Mouse (Mus musculus): ENCODE results near the gene Sdr39u1. TPM values are rescaled to one million over a fixed set of nuclear protein-coding genes. Genes with fewer than 3 reads are reported as not detected.

Sdr39u1 gene
- polyA plus RNA-seq, 2 experiments, result 80.2 to 81.0 TPM

DNA sequence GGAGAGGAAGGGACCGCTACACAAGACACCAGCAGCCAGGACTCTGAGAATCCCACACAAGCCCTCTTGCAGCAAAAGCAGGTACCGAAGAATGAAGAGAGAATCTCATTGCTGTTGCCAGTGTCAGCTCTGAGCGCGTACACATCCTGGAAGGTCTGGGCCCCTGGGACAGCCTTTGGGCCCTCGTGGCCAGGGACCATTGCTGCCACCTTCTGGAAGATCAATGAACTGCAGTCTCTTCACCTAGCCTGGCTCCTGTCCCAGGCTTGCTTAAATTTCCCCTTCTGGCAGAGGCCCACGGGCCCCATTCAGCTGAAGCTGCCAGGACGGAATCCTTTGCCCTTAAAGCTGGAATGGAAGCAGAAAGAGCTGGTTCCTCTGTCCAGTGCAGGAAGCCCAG lies 36.3 kb downstream of the Sdr39u1 start:
- no peak overlapping the region for H3K9ac ChIP-seq (ENCODE audit: low read depth, low read length, severe bottlenecking)
- H3K27ac ChIP-seq (replicated peaks; ENCODE audit: low read depth, low read length), result no peak overlapping the region
- H3K4me3 ChIP-seq (replicated peaks; ENCODE audit: low read length), result no peak overlapping the region
- peaks cover 64% of the 10 kb centered on the region for H3K36me3 ChIP-seq (ENCODE audit: control insufficient read depth, insufficient read depth, low read length)
- no peak for TF ChIP-seq POLR2A (IDR thresholded peaks at IDR 0.05; ENCODE audit: borderline replicate concordance, extremely low read depth, insufficient read depth, insufficient read length)
- no peak overlapping the region for H3K4me2 ChIP-seq (replicated peaks; ENCODE audit: low read depth, low read length, severe bottlenecking)
- peak; percentile 76 for ATAC-seq (ENCODE audit: low FRiP score, low read depth)
- no peaks in the 10 kb centered on the region for H3K9me3 ChIP-seq (ENCODE audit: control insufficient read depth, low read length)
- no peaks in the 10 kb centered on the region for H3K27me3 ChIP-seq (ENCODE audit: control insufficient read depth, insufficient read depth, low read length)
- DNase-seq (ENCODE audit: low spot score), result peak; percentile 84
- H3K4me1 ChIP-seq (ENCODE audit: control insufficient read depth, insufficient read depth, low read length), result peaks cover 17% of the 10 kb centered on the region
- WGBS, result 21% methylated on average over 7 of the region's 7 CpGs

GRCm38 (mm10) chr14:55862970-55863369 lies 37.1 kb downstream of the Sdr39u1 start:
- 96% methylated on average over 10 of the region's 10 CpGs for WGBS
- Histone ChIP-seq H3K36me3 (ENCODE audit: control insufficient read depth, insufficient read depth, low read length) (peaks cover 61% of the 10 kb centered on the region), H3K27me3 (ENCODE audit: control insufficient read depth, insufficient read depth, low read length) (no peaks in the 10 kb centered on the region), H3K9me3 (ENCODE audit: control insufficient read depth, low read length) (no peaks in the 10 kb centered on the region), H3K4me1 (ENCODE audit: control insufficient read depth, insufficient read depth, low read length) (peaks cover 19% of the 10 kb centered on the region), H3K27ac (replicated peaks; ENCODE audit: low read depth, low read length) (no peak overlapping the region), H3K4me2 (replicated peaks; ENCODE audit: low read depth, low read length, severe bottlenecking) (no peak overlapping the region), H3K9ac (ENCODE audit: low read depth, low read length, severe bottlenecking) (no peak overlapping the region), H3K4me3 (replicated peaks; ENCODE audit: low read length) (no peak overlapping the region)
- ATAC-seq (ENCODE audit: low FRiP score, low read depth) (no peak), DNase-seq (ENCODE audit: low spot score) (no peak)
- no peak for TF ChIP-seq POLR2A (IDR thresholded peaks at IDR 0.05; ENCODE audit: borderline replicate concordance, extremely low read depth, insufficient read depth, insufficient read length)

DNA sequence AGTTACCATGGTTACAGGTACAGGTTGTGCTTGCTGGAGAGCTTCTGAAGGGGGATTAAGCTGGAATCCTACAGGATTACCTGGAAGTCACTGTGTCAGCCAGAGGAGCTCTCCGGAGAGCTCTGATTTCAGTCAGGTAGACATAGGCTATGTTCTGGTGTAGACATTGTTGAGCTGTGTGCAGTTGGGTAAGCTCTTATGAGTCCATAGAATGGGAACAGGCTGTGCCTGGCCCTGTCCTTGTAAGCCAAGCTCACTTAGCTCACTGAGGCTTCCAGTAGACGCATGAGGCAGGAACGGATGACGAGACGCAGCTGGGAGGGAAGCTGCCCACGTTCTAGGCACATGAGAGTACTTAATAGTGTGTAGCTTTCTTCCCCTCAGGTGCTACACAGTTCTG lies 37.9 kb downstream of the Sdr39u1 start:
- Histone ChIP-seq H3K27ac (replicated peaks; ENCODE audit: low read depth, low read length) (0 out of 2 replicates have a peak overlapping the region, but pooled peaks have one; percentile 26), H3K4me3 (replicated peaks; ENCODE audit: low read length) (no peak overlapping the region), H3K27me3 (ENCODE audit: control insufficient read depth, insufficient read depth, low read length) (no peaks in the 10 kb centered on the region), H3K36me3 (ENCODE audit: control insufficient read depth, insufficient read depth, low read length) (peaks cover 60% of the 10 kb centered on the region), H3K4me1 (ENCODE audit: control insufficient read depth, insufficient read depth, low read length) (peaks cover 27% of the 10 kb centered on the region), H3K9me3 (ENCODE audit: control insufficient read depth, low read length) (no peaks in the 10 kb centered on the region), H3K9ac (ENCODE audit: low read depth, low read length, severe bottlenecking) (no peak overlapping the region), H3K4me2 (replicated peaks; ENCODE audit: low read depth, low read length, severe bottlenecking) (no peak overlapping the region)
- ATAC-seq (ENCODE audit: low FRiP score, low read depth) (no peak), DNase-seq (ENCODE audit: low spot score) (no peak)
- TF ChIP-seq POLR2A (IDR thresholded peaks at IDR 0.05; ENCODE audit: borderline replicate concordance, extremely low read depth, insufficient read depth, insufficient read length), result no peak
- 47% methylated on average over 6 of the region's 6 CpGs for WGBS

DNA sequence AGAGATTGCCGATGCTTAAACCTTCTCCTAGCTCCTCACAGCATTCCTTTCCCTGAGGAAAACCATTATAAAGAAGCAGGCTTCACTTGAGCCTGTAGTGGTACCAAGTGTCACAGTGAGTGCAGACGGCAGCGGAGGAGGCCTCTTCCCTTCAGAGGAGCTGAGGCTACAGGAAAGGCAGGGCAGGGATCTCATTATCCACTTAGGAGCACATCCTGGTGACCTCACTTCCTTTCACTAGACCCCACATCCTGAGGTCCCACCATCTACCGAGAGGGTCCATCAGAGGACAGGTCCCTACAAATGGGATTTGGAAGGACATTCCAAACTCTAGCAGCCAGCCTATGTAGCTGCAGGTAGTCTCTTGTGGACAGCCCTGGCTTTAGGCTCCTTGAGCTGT lies 42.5 kb downstream of the Sdr39u1 start:
- Histone ChIP-seq H3K4me2 (replicated peaks; ENCODE audit: low read depth, low read length, severe bottlenecking) (peak overlapping the region; percentile 95), H3K4me3 (replicated peaks; ENCODE audit: low read length) (peak overlapping the region; percentile 11), H3K27me3 (ENCODE audit: control insufficient read depth, insufficient read depth, low read length) (no peaks in the 10 kb centered on the region), H3K9ac (ENCODE audit: low read depth, low read length, severe bottlenecking) (peak overlapping the region; percentile 28; the same call in 1 of the 2 replicates), H3K36me3 (ENCODE audit: control insufficient read depth, insufficient read depth, low read length) (peaks cover 22% of the 10 kb centered on the region), H3K4me1 (ENCODE audit: control insufficient read depth, insufficient read depth, low read length) (peaks cover 39% of the 10 kb centered on the region), H3K27ac (replicated peaks; ENCODE audit: low read depth, low read length) (no peak overlapping the region), H3K9me3 (ENCODE audit: control insufficient read depth, low read length) (no peaks in the 10 kb centered on the region)
- ATAC-seq (ENCODE audit: low FRiP score, low read depth), result no peak
- TF ChIP-seq POLR2A (IDR thresholded peaks at IDR 0.05; ENCODE audit: borderline replicate concordance, extremely low read depth, insufficient read depth, insufficient read length), result no peak
- 44% methylated on average over 4 of the region's 4 CpGs for WGBS
- no peak for DNase-seq (ENCODE audit: low spot score)

- no peak for TF ChIP-seq POLR2A (IDR thresholded peaks at IDR 0.05; ENCODE audit: borderline replicate concordance, extremely low read depth, insufficient read depth, insufficient read length)
- no peaks in the 10 kb centered on the region for H3K27me3 ChIP-seq (ENCODE audit: control insufficient read depth, insufficient read depth, low read length)
- peak overlapping the region; percentile 66 for H3K4me3 ChIP-seq (replicated peaks; ENCODE audit: low read length)
- 0% methylated on average over 4 of the region's 4 CpGs for WGBS
- ATAC-seq (ENCODE audit: low FRiP score, low read depth) (peak; percentile 60), DNase-seq (ENCODE audit: low spot score) (peak; percentile 93)
- H3K9ac ChIP-seq (ENCODE audit: low read depth, low read length, severe bottlenecking), result peak overlapping the region; percentile 75
- peak overlapping the region; percentile 96 for H3K27ac ChIP-seq (replicated peaks; ENCODE audit: low read depth, low read length)
- peaks cover 22% of the 10 kb centered on the region for H3K36me3 ChIP-seq (ENCODE audit: control insufficient read depth, insufficient read depth, low read length)
- no peaks in the 10 kb centered on the region for H3K9me3 ChIP-seq (ENCODE audit: control insufficient read depth, low read length)
- H3K4me2 ChIP-seq (replicated peaks; ENCODE audit: low read depth, low read length, severe bottlenecking), result peak overlapping the region; percentile 95
- H3K4me1 ChIP-seq (ENCODE audit: control insufficient read depth, insufficient read depth, low read length), result peaks cover 43% of the 10 kb centered on the region
These were observed 45.0 kb downstream of the Sdr39u1 start for GRCm38 (mm10) chr14:55855101-55855561.
